Mouse (Mus musculus) midbrain, embryonic 16.5 days (tissue): ENCODE data around the gene Pde1c. TPM values are rescaled to one million over a fixed set of nuclear protein-coding genes. Genes with fewer than 3 reads are reported as not detected.

ENCODE experiments used
- ATAC-seq: fragments of 200-750 bp; cut with Nextera tagmentation; 2 replicates; pipeline ENCODE4 v1.8.0; 2017; ENCODE audit warnings: moderate TSS enrichment
- H3K27ac ChIP-seq: fragments of 300-500 bp; sonication (generic); 2 replicates; pipeline ENCODE4 v1.5.1; 2014; ENCODE audit warnings: mild to moderate bottlenecking, low read length, mixed read lengths
- H3K27me3 ChIP-seq: fragments of 300-500 bp; sonication (generic); 2 replicates; pipeline ENCODE4 v1.6.1; 2014; ENCODE audit warnings: low read depth, low read length, mixed read lengths; ENCODE audit not compliant: control insufficient read depth, insufficient read depth
- H3K36me3 ChIP-seq: fragments of 300-500 bp; sonication (generic); 2 replicates; pipeline ENCODE4 v1.6.1; 2014; ENCODE audit warnings: mild to moderate bottlenecking, low read length, moderate library complexity, mixed read lengths; ENCODE audit not compliant: control insufficient read depth, insufficient read depth
- H3K4me1 ChIP-seq: fragments of 300-500 bp; sonication (generic); 2 replicates; pipeline ENCODE4 v1.6.1; 2014; ENCODE audit warnings: mild to moderate bottlenecking, low read length, mixed read lengths; ENCODE audit not compliant: control insufficient read depth, insufficient read depth
- H3K4me2 ChIP-seq: fragments of 300-500 bp; sonication (generic); 2 replicates; pipeline ENCODE4 v1.6.1; 2014; ENCODE audit warnings: mild to moderate bottlenecking, low read length, mixed read lengths
- H3K4me3 ChIP-seq: fragments of 300-500 bp; sonication (generic); 2 replicates; pipeline ENCODE4 v1.5.1; 2014; ENCODE audit warnings: low read depth, mild to moderate bottlenecking, low read length, moderate library complexity, mixed read lengths
- H3K9ac ChIP-seq: fragments of 300-500 bp; sonication (generic); 2 replicates; pipeline ENCODE4 v1.6.1; 2014; ENCODE audit warnings: low read depth, low read length, mixed read lengths
- H3K9me3 ChIP-seq: fragments of 300-500 bp; sonication (generic); replicated peaks from 2 replicates; pipeline ENCODE4 v1.6.1; 2014; ENCODE audit warnings: mild to moderate bottlenecking, low read length, mixed read lengths; ENCODE audit not compliant: control insufficient read depth, poor library complexity, severe bottlenecking
- WGBS: fragments of 180-500 bp; shearing (Covaris S2); extraction: QIAGEN DNeasy Blood & Tissue Kit; methylation state at CpG from one replicate; pipeline ENCODE4 v1.1.7; 2014; 5-methylcytosine and 5-hydroxymethylcytosine counted together
- polyA plus RNA-seq: library from polyadenylated mRNA; unstranded; fragments of >200 nt; fragmentation: Nextera tagmentation; extraction: Ambion mirVana; gene quantifications from 2 replicates; pipeline ENCODE4 v1.2.1, GENCODE M21; 2015

The Pde1c gene
- polyA plus RNA-seq, 1 experiment from 2014 or later = 7.4 TPM

DNA sequence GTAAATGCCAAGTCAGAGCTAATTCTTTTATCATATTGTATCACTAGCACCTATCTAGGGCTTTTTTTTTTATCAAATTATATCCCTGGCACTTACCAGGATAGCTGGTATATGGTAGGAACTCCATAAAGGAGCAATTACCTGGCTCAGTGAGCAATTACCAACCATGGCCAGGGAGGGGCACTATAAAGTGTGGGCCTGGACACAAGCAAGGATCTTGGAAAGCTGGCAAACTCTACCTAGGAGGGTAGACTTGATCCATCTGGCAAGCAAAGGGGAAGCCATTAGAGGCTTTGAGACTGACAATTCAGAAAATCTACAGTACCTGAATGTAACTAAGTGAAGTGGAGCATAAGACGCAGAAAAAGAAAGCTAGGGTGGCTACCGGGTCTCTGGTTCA is 10.2 kb downstream of the Pde1c start:
- H3K36me3 ChIP-seq = no peaks in the 10 kb centered on the region
- H3K4me3 ChIP-seq = no peak overlapping the region
- H3K9me3 ChIP-seq = no peaks in the 10 kb centered on the region
- H3K4me2 ChIP-seq = no peak overlapping the region
- H3K4me1 ChIP-seq = peaks cover 4% of the 10 kb centered on the region; the same call in 1 of the 2 replicates
- no peaks in the 10 kb centered on the region for H3K27me3 ChIP-seq
- no peak overlapping the region for H3K9ac ChIP-seq
- WGBS = 90% methylated on average over 2 of the region's 2 CpGs
- H3K27ac ChIP-seq = no peak overlapping the region
- ATAC-seq = no peak

DNA sequence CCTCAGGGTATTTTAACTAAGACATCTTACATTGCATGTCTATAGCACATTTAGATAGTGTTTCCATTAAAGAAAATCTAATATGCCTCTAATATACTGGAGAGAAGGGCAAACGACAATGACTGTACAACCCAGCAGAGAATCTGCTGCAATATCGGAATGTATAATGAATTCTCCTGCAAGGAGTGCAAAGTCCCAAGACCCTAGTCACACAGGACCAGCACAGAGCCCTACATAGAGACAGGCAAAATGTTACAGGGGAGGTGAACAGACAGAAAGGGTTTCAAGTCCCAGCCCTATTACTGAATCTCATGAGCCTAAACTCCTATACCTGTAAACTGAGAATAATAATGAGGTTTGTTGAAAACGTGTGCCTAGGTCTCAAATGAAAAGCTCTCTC is 13.1 kb downstream of the Pde1c start:
- no peak overlapping the region for H3K27ac ChIP-seq
- H3K4me2 ChIP-seq = no peak overlapping the region
- H3K4me3 ChIP-seq = no peak overlapping the region
- H3K9ac ChIP-seq = no peak overlapping the region
- 54% methylated on average over 3 of the region's 3 CpGs for WGBS
- no peaks in the 10 kb centered on the region for H3K36me3 ChIP-seq
- H3K4me1 ChIP-seq = peaks cover 4% of the 10 kb centered on the region; the same call in 1 of the 2 replicates
- peak; percentile 49; the same call in 1 of the 2 replicates for ATAC-seq
- no peaks in the 10 kb centered on the region for H3K9me3 ChIP-seq
- no peaks in the 10 kb centered on the region for H3K27me3 ChIP-seq

- ATAC-seq = peak; percentile 87
- 29% methylated on average over 4 of the region's 4 CpGs for WGBS
- H3K36me3 ChIP-seq = no peaks in the 10 kb centered on the region
- no peak overlapping the region for H3K4me2 ChIP-seq
- H3K9me3 ChIP-seq = no peaks in the 10 kb centered on the region
- no peaks in the 10 kb centered on the region for H3K27me3 ChIP-seq
- H3K4me1 ChIP-seq = peaks cover 4% of the 10 kb centered on the region; the same call in 1 of the 2 replicates
- H3K27ac ChIP-seq = no peak overlapping the region
- H3K4me3 ChIP-seq = no peak overlapping the region
- no peak overlapping the region for H3K9ac ChIP-seq
Observed at GRCm38 (mm10) chr6:56555382-56555781, 13.5 kb downstream of the Pde1c start.

GRCm38 (mm10) chr6:56551022-56551421 is 17.9 kb downstream of the Pde1c start:
- H3K4me3 ChIP-seq = no peak overlapping the region
- ATAC-seq = no peak
- H3K9ac ChIP-seq = no peak overlapping the region
- H3K4me1 ChIP-seq = peaks cover 4% of the 10 kb centered on the region; the same call in 1 of the 2 replicates
- no peak overlapping the region for H3K27ac ChIP-seq
- no peaks in the 10 kb centered on the region for H3K36me3 ChIP-seq
- WGBS = 85% methylated on average over 4 of the region's 4 CpGs
- no peaks in the 10 kb centered on the region for H3K9me3 ChIP-seq
- no peak overlapping the region for H3K4me2 ChIP-seq
- H3K27me3 ChIP-seq = no peaks in the 10 kb centered on the region

DNA sequence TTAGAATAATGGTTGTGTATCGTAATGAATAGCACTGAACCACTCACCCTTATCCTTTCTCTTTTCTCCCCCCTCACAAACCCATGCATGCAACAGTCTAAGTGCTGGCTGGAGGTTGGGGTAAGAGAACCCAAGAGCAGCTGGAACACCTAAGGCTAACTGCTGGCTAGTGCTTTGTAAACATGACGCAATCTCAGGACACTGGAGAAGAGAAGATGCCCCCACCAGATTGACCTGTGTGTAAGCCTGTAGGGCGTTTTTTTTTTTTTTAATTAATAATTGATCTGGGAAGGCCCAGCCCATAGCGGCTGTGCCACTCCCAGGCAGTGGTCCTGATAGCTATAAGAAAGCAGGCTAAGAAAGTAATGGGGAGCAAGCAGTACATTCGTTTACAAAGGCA is 28.7 kb downstream of the Pde1c start:
- H3K27me3 ChIP-seq = no peaks in the 10 kb centered on the region
- H3K9ac ChIP-seq = no peak overlapping the region
- WGBS = 80% methylated on average over 5 of the region's 5 CpGs
- H3K4me1 ChIP-seq = no peaks in the 10 kb centered on the region
- H3K9me3 ChIP-seq = peaks cover 5% of the 10 kb centered on the region; the same call in 1 of the 2 replicates
- no peak overlapping the region for H3K4me3 ChIP-seq
- no peaks in the 10 kb centered on the region for H3K36me3 ChIP-seq
- no peak overlapping the region for H3K4me2 ChIP-seq
- no peak overlapping the region for H3K27ac ChIP-seq
- ATAC-seq = no peak

GRCm38 (mm10) chr6:56534653-56535052 is 34.2 kb downstream of the Pde1c start:
- no peaks in the 10 kb centered on the region for H3K36me3 ChIP-seq
- no peak overlapping the region for H3K27ac ChIP-seq
- H3K9ac ChIP-seq = no peak overlapping the region
- no peak for ATAC-seq
- H3K4me3 ChIP-seq = no peak overlapping the region
- peaks cover 5% of the 10 kb centered on the region; the same call in 1 of the 2 replicates for H3K9me3 ChIP-seq
- no peaks in the 10 kb centered on the region for H3K27me3 ChIP-seq
- H3K4me1 ChIP-seq = no peaks in the 10 kb centered on the region
- no peak overlapping the region for H3K4me2 ChIP-seq

- Histone ChIP-seq H3K4me3 (no peak overlapping the region), H3K9me3 (peaks cover 3% of the 10 kb centered on the region; the same call in 1 of the 2 replicates), H3K9ac (no peak overlapping the region), H3K27me3 (no peaks in the 10 kb centered on the region), H3K4me2 (no peak overlapping the region), H3K4me1 (no peaks in the 10 kb centered on the region), H3K27ac (no peak overlapping the region), H3K36me3 (no peaks in the 10 kb centered on the region)
- 86% methylated on average over 2 of the region's 2 CpGs for WGBS
- no peak for ATAC-seq
Observed at GRCm38 (mm10) chr6:56532257-56532656, 36.6 kb downstream of the Pde1c start.

DNA sequence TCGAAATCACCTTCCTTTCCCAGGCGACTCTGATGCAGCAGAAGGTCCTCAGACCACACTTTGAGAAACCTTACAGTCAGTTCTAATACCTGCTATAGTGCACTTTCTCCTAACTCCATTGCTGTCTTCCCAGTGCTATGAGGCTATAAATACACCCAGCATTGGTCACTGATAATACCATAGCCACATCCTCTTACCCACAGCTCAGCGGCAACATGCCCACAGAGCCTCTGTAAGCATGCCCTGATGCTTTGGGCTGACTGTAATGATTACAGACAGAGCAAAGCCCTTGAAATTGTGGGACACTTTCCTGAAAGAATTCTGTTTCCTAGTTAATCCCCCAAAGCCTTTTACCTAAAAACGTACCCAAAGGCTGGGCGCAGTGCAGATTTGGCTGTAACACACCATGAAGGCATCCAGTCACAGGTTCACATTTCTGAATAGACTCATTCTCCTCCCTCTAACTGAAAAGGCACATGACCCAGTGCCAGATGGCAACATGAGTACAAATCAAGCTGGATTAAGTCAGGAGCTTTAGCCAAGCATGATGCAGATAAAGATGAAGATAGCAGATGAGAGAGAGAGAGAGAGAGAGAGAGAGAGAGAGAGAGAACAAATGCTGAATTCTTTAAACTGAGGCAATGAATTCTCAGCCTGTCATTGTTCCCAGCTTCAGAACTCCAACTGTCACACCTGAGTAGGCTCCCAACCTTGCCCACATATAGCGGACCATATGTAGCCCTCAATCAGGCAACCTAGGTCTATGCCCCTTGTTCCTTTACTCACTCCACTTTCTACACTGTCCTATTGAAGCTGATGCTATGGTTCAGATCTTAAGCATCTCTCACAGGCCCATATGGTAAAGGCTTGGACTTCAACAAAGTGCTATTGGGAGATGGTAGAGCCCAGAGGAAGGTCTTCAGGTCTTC is 44.7 kb downstream of the Pde1c start:
- Histone ChIP-seq H3K9me3 (no peaks in the 10 kb centered on the region), H3K4me3 (no peak overlapping the region), H3K9ac (no peak overlapping the region), H3K36me3 (no peaks in the 10 kb centered on the region), H3K4me2 (no peak overlapping the region), H3K27me3 (no peaks in the 10 kb centered on the region), H3K27ac (no peak overlapping the region), H3K4me1 (no peaks in the 10 kb centered on the region)
- peak; percentile 58 for ATAC-seq
- WGBS = 58% methylated on average over 6 of the region's 6 CpGs

GRCm38 (mm10) chr6:56489161-56489560 is 79.7 kb downstream of the Pde1c start:
- no peaks in the 10 kb centered on the region for H3K9me3 ChIP-seq
- H3K4me3 ChIP-seq = no peak overlapping the region
- H3K27ac ChIP-seq = no peak overlapping the region
- no peaks in the 10 kb centered on the region for H3K4me1 ChIP-seq
- no peak overlapping the region for H3K4me2 ChIP-seq
- WGBS = 63% methylated on average over 5 of the region's 5 CpGs
- no peak for ATAC-seq
- H3K36me3 ChIP-seq = no peaks in the 10 kb centered on the region
- no peaks in the 10 kb centered on the region for H3K27me3 ChIP-seq
- no peak overlapping the region for H3K9ac ChIP-seq
